Mouse (Mus musculus) E14TG2a.4 (cell line): ENCODE data around the gene Dnal4.

Experiments
- CTCF ChIP-seq: conservative IDR thresholded peaks from 2 replicates; pipeline ENCODE4 v1.5.1; 2014; ENCODE audit warnings: low read length
- POU5F1 ChIP-seq: IDR thresholded peaks from 2 replicates; pipeline ENCODE4 v1.6.1; 2014; ENCODE audit warnings: low read length, borderline replicate concordance

DNA sequence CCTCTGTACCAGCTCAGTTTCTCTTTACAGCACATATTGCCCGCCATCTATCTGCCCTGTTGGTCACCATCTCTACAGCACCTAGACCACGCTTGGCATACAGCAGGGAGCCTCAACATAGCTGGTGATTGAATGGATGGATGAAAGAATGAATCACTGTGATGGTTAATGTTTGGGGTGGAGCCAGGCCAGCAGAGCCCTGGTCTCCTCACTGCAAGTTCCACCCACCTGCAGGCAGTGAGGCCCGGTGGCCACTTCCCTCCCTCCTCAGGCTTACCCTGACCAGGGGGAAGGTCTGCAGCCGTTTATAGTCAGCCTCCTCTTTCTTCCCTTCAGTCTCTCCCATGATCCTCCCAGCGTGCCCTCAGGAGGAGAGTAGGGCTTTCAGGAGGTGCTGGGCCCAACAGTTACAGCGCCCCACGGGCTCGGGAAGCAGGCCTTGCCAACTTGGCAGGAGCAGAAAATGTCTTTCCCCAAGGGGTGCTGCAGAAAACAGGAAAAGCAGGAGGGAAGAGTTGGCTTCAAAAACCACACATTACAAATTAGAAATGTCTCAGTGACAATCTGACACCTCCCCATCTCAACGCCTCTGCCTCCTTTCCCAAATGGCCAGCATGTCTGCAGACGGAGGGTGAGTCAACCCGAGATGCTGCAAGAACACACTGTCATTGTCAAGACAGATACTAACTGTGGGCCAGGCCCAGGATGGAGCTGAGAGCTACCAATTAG lies 12.9 kb downstream of the Dnal4 start:
- TF ChIP-seq CTCF (no peak), POU5F1 (no peak)
